Mouse (Mus musculus) c-Kit-positive CD71-positive TER-119-positive erythroid progenitor cells, embryonic 14.5 days (primary cell): ENCODE data around the gene Ccnd2.

Source experiments
- DNase-seq: peaks from one replicate; pipeline ENCODE4 v3.0.0-alpha.2; 2013; ENCODE audit warnings: low spot score

Gene Ccnd2

DNA sequence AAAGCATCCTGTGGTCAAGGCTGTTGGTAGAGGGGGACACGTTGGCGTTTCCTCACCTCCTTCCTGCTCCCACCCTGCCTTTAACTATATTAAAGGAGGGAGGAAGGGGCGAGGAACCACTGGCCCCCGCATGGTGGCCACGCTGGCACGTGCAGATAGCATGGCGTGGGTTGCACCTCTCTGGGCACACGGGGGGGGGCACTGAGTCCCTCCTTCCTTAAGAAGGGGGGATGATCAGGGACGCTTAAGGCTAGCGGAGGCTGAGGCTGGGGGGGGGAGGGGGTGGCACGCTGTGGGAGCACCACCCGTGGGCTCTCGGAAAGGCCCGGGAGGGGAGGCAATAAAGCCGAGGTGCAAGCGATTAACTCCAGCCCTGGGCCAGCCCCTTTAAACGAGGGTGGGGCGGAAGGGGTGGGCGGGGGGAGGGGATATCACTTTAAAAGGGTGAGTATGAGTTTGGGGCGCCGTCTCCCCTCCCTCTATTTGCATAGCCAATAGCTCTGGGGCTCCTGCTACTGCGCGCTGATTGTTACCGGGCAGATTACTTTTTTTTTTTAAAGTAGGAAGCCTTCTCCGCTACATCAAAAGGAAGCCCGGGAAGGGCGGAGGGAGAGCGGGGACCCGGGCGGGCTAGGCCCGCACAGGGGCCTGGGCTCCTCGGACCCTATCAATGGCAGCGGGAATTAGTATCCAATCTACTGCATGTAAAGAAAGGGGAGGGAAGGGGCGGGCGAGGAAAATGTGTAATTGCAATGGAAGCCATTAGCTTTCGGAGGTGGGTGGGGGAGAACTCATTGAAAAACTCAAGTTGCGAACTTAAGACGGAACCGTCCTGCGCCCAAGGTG lies at the start of gene Ccnd2:
TSS of gene Ccnd2 (minus strand) at position 88 of the 846 bp plus-strand sequence.
- no peak for DNase-seq

DNA sequence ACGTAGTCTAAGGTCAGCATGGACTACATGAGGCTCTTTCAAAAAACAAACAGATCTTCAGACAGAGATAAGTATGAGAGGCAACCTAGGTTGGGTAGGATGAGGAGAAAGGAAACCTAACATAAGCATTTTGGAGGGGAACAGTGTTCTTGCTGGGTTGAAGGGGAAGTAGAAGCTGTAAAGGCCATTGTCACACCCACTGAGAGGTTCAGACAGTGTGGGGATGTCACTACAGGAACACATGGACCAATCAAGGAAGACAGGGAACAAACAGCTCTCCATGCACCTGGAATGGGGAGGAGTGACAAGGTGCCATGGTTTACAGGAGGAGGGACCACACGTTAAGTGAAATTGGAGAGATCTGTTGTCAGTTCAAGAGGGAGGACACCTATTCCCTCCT lies 45.0 kb upstream of the Ccnd2 start:
- no peak for DNase-seq

DNA sequence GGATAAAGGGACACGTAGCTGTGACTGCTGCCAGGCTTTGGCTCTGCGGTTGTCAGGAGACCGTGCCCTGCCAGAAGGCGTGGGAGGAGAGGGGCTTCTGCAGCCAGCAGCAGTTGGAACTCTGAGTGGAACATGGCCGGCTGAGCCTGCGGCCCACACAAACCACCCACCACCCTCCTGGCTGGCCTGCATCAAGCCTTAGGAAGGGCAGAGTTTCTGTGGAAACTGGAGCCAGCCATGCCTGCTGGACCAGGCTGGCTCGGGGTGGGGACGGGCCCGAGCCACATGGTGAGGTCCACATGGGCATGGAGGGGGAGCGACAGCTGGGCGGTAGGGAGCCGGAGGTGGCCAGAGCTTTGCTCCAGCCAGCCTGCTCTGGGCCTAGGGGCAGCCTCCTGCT lies 29.3 kb upstream of the Ccnd2 start:
- DNase-seq = no peak

DNA sequence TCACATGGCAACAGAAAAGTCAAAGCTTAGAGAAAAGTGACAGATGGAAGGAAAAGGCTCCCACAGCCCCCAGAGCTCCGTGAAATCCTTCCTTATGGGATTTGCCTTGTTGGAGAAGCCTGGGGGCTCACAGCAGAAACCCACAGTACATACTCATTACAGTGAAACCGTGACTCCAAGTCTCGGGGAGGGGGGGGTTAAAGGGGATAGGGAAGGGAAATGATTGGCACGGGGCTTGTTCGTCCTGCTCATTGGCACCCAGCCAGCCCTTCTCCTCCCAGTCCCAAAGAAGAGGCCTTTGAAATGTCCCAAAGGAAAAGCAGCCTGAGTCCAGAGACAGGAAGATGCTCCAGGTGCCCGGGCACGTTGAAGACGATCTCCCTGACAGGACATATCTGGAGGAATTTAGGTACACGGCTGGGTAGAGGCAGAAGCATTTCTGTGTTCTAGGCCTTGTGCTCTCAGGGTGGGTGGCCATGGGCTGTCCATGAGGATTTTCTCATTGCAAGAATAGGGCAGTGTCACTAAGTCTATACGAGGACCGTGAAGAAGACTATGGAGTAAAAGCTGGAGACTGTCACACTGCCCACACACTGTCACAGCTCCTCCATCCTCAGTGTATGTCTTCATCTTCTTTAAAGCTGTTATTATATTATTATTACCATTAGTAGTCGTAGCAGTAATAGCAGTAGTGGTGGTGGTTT lies 27.2 kb upstream of the Ccnd2 start:
- DNase-seq = no peak

DNA sequence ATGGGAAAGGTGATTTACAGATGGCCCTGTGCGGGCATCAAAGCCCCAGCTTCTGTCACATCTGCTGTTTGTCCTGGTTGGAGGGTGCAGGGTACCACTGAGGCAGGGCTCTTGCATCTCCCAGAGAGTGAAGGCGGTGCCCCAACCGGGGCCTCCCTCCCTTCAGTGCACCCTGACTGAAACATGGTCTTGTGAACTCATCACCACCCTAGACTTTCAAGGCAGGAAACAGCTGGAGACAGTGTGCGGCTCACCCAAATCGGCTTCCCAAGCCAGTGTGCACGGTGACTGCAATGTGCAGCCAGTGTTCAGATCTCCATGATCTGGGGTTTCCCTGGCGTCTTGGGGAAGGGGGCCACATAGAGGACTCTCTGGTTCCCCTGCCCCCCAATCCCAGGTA lies 26.0 kb upstream of the Ccnd2 start:
- no peak for DNase-seq

DNA sequence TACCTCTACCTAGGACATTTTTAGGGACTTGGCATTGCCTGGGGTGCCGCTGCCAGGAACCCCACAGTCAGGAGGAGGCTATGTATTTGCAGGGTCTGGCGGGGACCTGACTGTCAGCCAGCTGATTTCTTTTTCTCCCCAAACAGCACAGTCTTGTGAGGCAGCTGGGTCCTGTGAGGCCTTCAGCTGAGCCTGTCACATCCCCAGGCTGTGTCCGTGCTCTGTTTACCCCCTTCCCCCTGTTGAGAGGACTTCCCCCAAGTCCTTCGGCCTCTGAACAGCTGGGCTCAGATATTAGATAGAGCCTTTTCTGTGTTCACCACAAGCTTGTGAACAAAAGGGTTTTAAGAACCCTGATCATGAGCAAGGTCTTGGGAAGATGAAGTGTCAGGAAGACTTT lies 25.4 kb upstream of the Ccnd2 start:
- DNase-seq = no peak

DNA sequence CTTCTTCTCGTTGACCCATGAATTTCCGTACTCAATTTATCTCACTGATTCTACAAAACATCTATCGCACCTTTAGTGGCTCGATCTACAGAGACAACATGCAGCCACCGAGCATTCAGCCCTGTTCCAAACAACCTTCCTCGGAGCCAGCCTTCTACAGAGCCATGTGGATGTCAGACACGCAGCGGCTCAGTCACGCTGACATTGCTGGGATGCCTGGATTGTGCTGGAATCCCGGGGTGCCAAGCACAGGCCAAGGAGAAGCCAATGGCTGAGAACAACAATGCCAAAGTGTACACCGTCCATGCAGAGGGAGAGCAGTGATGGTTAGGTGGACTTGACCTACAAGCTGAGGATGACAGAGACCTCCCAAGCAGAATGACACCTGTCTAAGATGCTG lies 20.5 kb upstream of the Ccnd2 start:
- DNase-seq = no peak

DNA sequence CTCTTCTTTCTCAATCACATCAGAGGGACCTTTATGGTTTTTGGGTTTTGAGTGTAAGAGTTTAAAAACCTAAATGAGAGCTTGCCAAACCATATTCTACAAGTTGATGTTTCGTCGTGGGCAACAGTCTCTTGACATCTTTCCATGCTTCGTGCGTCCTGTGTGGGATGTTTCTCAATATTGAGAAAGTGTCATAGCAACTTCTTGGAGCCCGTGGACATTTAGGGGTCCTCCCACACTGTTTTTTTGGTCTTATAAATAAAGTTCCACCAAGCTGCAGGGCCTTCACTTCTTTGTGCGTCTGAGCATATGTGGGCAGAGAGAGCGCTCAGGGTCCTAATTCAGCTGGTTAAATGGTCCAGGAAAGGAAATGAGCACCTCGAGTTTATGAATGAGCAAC lies 18.7 kb upstream of the Ccnd2 start:
- DNase-seq = no peak

DNA sequence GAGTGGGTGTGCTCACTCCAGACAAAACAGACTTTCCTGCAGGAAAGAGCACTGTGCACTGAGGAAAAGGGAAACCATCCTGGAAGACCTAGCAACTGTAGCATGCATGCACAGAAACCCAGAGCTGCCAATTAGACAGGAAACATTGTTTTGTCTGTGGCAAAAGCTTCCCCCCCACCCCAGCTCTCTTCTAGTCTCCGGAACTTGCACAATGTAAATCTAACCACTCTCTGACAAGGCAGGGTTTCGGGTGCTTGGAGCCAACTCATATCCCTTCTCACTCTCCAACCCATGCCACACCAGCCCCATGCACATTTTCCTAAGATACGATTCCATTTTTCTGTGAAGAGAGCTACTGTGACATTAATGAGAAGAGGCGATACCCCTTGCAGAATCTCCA lies 13.7 kb upstream of the Ccnd2 start:
- DNase-seq = no peak

DNA sequence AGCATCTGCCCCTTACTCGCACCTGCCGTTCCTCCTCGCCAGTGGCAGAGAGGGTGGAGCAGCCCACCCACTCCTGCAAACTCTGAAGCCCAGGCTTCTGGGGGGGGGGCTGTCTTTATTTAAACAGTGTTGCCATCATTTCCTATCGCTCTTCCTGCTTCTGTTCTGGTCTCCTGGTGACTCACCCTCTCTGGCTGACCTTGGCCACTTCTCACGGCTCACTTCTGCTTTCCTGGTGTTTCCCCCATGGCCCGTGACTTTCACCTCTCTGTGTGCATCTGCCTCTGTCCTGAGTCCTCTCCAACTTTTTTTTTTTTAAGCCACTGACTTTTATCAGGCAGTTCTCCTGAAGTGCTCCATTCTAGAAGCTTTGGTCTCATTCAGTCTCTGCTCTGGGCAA lies 10.8 kb upstream of the Ccnd2 start:
- no peak for DNase-seq

DNA sequence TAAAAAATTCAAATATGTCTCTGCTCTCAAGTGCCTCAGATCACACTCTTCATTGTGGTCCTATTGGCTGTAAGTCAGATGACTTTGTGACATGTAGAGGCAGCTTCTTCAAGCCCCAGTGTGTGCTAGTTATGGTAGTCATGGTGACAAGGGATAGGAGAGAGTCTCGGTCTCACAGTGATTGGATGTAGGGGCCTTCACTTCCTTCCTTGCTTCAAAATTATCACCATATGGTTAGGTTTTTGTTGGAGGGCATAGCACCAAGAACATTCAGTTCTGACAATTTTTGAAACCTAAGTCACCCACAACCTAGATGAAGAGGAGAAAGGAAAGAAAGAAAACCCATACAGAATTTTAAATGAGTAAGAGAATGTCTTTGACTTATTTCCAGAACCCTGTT lies 5.3 kb upstream of the Ccnd2 start:
- no peak for DNase-seq

DNA sequence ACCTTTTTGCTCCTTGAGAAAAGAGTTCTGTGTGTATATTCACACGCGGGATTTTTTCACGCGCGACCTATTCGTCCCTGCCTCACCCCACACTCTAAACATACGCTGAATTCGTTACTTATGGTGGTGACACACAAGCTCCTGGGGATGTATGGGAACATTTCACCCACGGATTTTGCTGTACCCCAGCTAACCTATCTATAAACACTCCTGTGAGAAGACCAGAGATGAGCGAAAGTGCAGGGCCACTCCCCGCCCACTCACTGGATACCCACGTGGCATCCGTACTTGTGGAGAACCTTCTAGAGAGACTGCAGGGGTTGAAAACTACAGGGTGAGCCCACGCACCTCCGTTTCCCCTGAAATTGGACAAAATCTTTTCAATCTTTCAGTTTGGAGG lies 3.5 kb upstream of the Ccnd2 start:
- DNase-seq = no peak

DNA sequence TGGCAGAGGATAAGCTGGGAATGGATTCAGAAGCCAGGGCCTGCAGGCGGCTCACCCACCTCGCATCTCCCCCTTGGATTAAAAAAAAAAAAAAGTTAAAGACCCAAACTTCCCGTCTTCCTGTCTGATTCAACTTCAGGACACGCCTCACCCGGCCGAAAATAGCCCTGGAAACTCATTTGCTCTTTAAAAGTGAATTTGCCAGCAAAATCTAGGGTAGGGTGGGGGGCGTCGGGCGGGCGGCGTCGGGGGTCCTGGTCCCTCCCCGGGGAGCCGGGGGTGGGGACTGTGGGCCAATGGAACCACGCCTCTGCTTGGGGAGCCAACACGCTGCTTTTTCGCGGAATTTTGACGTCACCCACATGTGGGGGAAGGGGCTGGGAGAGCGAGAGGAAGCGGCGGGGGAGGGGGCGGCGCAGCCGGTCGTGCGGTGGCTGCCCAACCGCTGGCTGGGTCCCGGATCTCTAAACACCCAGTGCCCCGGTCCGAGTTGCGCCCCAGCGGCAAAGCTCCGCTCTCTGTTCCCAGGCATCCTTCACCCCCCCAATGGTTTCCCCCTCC lies 2.8 kb upstream of the Ccnd2 start:
- no peak for DNase-seq

DNA sequence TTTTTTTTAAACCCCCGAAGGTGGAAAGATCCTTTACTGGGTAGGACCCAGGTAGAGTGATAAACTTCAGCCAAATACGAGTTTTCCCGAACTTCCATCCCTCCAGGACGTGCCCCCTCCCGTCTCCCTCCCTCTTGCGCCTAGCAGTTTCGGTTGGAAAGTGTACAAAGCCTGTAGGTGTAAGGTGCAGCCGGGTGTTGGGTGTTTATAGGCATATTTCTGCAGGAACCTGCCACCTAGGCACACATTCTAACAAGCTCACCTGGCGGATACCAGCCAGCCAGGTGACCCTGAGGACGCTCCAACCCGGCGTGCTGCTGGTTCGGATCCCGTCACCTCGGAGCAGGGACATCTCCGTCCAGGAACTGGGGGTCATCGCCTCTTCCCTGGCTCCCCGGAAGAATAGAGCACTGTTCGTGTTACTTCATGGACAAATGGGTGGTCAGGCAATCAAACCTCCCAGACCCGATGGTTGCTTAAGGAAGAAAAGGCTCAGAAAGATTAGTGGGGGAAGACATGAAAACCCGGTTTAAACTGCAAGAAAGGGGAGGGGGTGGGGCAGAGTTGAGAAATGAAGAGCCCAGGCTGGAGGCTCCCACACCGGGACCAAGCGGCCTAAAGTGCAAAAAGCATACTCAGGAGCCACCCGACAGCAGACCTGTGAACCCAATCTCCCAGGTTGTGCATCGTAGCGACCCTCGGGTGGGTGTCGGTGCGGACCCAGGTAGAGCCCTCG lies 2.1 kb upstream of the Ccnd2 start:
- no peak for DNase-seq

DNA sequence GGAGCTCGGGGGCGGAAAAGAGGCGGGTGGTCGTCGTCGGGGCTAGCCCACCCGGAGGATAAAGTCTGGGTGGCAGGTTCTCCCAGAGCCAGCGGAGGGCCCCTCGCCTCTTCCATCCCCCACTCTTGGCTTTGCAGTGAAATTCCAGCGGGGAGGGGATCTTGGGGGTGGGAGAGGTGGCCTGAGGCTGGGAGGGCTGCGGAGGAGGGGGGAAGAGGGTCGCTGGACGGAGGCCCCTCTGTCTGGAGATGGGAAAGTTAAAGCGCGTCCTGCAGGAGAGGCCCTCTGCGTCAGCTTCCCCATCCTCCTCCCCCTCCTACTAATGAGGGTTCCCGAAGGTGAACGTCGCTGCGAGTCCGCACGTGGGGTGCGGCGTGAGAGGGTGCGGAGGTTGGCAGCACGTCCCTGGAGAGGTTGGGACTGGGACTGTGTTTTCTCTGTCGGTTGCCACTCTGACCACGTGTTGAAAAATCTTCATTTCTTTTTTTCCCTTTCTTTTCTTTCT lies 1.4 kb upstream of the Ccnd2 start:
- DNase-seq = no peak

DNA sequence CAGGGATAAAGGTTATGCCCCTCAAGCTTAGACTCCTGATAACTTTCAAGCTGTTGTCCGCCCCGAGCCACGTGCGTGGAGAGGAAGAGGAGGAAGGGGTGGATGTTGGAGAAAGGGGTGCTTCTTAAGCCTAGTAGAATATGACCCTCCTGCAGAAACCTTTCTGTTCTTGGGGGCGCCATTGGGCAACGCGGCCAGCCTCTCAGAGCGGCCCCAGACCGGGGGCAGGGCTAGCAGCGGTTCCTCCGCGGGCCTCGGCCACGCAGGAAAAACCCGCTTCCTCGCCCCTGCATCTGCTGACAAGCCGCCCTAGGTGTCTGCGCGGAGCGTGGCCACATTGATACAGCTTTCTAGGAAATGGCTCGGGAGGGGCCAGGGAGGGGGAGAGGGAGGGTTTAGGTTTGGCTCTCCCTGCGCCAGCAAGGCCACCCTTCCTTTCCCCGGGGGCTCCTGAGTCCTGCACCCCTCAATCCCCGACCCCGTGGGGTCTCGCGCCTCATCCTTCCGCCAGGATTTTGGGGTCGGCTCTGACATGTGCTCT lies 358 bp downstream of the Ccnd2 start:
- DNase-seq = peak; percentile 61

DNA sequence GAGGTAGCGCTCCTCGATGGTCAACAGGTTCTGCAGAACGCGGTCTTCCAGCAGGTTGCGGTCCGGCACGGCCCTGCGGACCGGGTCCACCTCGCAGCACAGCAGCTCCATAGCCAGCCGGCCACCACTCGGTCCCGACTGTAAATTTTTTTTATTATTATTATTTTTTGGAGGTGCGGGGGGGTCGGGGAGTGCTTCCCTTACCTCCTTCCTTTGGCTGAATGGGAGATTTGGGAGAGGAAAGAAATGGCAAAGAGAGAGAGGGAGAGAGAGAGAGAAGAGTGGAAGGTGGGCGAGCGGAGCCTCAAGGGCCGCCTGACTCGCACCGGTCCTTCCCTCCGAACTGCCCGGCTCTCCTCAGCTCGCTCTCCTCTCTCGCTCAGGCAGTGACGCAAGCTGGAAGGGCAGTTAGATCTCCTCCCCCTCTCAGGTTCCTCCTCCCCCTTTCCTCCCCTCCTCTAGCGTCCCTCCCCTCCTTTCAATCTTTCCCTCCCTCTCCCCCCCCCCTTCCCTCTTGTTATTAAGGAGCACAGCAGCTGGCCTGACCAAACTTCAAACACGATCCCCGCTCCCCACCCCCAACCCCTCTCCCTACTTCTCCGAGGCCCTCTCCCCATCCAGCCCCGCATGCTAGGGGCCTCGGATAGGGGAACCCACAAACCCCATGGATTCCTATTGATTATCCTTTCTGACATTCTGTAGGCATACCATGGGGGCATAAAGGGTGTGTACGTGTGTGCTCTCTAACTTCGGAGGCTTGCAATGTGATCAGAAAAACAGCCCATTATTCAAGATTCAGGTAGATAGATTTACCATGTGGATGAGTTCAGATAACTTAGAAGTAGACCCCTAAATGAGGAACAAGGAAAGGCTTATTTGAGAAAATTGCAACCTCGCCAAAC lies 1.1 kb downstream of the Ccnd2 start:
- no peak for DNase-seq

DNA sequence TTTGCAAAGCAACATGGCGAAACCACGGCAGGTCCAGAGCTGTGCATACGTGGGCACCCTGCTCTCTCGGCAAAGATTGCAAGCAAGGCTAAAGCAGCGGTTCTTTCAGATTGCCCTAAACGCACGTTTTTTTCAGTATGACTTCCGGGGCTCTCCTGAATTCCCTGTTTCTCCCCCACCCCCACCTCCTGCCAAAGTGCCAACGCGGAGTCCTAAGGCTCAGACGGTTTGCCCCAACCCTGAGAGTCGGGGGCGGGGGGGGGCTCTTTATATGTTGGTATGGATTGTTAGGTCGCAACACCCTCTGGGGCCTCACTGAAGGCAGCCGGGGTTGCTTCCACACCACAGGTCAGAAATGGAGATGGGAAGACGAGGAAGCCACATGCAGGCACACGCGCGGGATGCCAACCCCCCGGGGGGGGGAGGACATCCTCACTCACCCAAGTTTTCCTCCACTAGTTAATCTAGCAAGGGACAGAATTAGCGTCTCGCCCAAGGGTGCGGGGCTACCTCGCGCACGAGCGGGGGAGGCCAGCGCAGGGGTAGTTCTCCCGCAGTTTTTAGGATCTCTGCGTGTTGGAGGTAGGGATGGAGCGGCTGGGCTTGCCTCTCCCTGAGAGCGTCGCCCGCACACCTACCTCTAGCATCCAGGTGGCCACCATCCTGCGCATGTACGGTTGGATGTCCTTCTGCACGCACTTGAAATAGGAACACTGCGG lies 1.9 kb downstream of the Ccnd2 start:
- no peak for DNase-seq

DNA sequence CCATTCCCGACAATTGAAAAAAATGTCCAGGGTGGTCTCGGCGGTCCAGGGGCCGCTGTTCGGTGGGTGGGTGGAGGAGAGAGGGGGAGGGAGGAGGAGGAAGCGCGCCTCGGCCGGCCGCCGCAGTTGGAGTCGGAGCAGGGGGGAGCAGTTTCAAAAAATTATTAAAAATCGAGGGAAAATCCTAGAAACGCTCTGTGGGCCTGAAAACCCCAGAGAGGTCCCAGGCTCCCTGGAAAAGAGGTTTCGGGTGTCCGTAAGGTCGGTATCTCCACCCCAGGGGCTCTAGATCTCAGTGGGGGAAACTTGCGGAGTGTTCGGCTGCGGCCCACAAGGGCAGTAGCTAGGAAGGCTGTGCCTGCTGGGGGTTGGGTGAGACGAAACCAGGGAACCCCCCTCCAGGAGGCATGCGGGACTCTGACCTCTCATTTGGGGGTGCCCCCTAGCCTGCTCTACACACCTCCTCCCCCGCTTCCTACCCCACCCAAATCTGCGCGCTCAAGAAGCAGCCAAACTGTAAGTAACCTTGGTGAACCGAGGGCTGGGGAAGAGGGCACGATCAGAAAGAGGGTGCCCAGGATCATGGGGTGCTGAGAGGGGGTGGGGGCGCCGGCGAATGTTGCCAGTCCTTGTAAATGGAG lies 2.6 kb downstream of the Ccnd2 start:
- no peak for DNase-seq
